Mouse (Mus musculus): ENCODE measurements around the gene Lonp1. TPM values are rescaled to one million over a fixed set of nuclear protein-coding genes. Genes with fewer than 3 reads are reported as not detected.

Lonp1 gene
- polyA plus RNA-seq (2015; fragmentation: Nextera tagmentation; extraction: Ambion mirVana): 60.7 and 62.5 TPM in 2 replicates

- Histone ChIP-seq H3K27me3 (ENCODE audit: control insufficient read depth, insufficient read depth, low read length) (no peaks in the 10 kb centered on the region), H3K36me3 (ENCODE audit: control insufficient read depth, insufficient read depth) (peaks cover 11% of the 10 kb centered on the region), H3K4me1 (ENCODE audit: control insufficient read depth, insufficient read depth, low read length) (peaks cover 20% of the 10 kb centered on the region), H3K4me3 (ENCODE audit: low read length) (peak within 1 kb of the TSS; percentile 91), H3K9ac (ENCODE audit: low read length) (peak within 1 kb of the TSS; percentile 91), H3K9me3 (replicated peaks; ENCODE audit: control insufficient read depth, low read length) (no peaks in the 10 kb centered on the region), H3K4me2 (ENCODE audit: low read depth, low read length) (peak within 1 kb of the TSS; percentile 75), H3K27ac (ENCODE audit: low read length) (peak within 1 kb of the TSS; percentile 56)
- ATAC-seq (replicated peaks; ENCODE audit: extremely low read depth, insufficient read depth, low FRiP score): peak; percentile 92
- under 1% methylated on average over 51 of the region's 51 CpGs for WGBS
Measured at GRCm38 (mm10) chr17:56626754-56627470, at the start of gene Lonp1. TSS of gene Lonp1 (minus strand) at chr17:56626887.

- Histone ChIP-seq H3K27ac (ENCODE audit: low read length) (peak overlapping the region; percentile 80), H3K9me3 (replicated peaks; ENCODE audit: control insufficient read depth, low read length) (no peaks in the 10 kb centered on the region), H3K27me3 (ENCODE audit: control insufficient read depth, insufficient read depth, low read length) (no peaks in the 10 kb centered on the region), H3K36me3 (ENCODE audit: control insufficient read depth, insufficient read depth) (peaks cover 7% of the 10 kb centered on the region; the same call in 1 of the 2 replicates), H3K4me3 (ENCODE audit: low read length) (peak overlapping the region; percentile 66), H3K9ac (ENCODE audit: low read length) (peak overlapping the region; percentile 88), H3K4me1 (ENCODE audit: control insufficient read depth, insufficient read depth, low read length) (peaks cover 11% of the 10 kb centered on the region), H3K4me2 (ENCODE audit: low read depth, low read length) (peak overlapping the region; percentile 79)
- peak; percentile 10 for ATAC-seq (replicated peaks; ENCODE audit: extremely low read depth, insufficient read depth, low FRiP score)
- 1% methylated on average over 36 of the region's 37 CpGs for WGBS
Measured at GRCm38 (mm10) chr17:56673647-56674416, 47.1 kb upstream of the Lonp1 start.

DNA sequence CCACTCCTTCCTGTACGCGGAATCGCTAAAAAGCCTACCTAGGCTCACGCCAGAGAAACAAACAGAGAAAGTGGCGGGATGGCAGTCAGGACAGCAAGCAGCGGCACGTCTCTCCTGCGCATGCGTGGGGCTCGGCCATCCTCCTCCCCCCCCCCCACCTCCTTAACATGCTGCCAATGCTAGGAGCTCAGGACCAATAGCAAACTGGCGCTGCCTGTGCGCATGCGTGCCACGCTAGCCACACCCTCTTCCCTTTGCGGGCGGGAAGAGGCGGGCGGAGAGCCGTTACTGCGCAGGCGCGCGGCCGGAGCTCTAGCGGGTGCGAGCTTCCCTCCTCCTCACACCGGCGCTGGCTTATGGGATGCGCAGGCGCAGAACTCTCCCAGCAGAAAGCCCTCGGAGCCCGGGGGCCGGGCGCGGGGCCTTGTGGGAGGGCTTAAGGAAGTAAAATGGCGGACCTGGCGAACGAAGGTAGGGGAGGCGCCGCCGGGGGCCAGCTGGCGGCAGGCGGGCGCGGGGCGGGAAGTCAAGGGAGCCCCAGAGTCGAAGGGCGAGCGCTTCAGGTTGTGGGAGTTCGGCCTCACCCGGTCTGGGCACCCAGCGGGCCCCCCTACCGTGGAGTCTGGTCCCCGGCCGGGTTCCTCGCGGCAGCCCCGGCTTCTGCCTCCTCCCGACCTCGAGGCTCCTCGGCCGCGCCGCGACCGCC, 46.4 kb upstream of the Lonp1 start, which contains the start of gene Ranbp3:
Gene Ranbp3 (plus strand): TSS at position 354 of the 706 bp plus-strand sequence.
- peak; percentile 94 for ATAC-seq (replicated peaks; ENCODE audit: extremely low read depth, insufficient read depth, low FRiP score)
- H3K27ac ChIP-seq (ENCODE audit: low read length): peak within 1 kb of the TSS; percentile 95
- 0% methylated on average over 63 of the region's 66 CpGs for WGBS

GRCm38 (mm10) chr17:56669766-56670165, 43.1 kb upstream of the Lonp1 start:
- H3K36me3 ChIP-seq (ENCODE audit: control insufficient read depth, insufficient read depth): no peaks in the 10 kb centered on the region
- H3K27ac ChIP-seq (ENCODE audit: low read length): no peak overlapping the region
- H3K9me3 ChIP-seq (replicated peaks; ENCODE audit: control insufficient read depth, low read length): no peaks in the 10 kb centered on the region
- no peak overlapping the region for H3K9ac ChIP-seq (ENCODE audit: low read length)
- ATAC-seq (replicated peaks; ENCODE audit: extremely low read depth, insufficient read depth, low FRiP score): no peak
- no peak overlapping the region for H3K4me2 ChIP-seq (ENCODE audit: low read depth, low read length)
- 80% methylated on average over 8 of the region's 8 CpGs for WGBS
- H3K4me3 ChIP-seq (ENCODE audit: low read length): no peak overlapping the region
- peaks cover 11% of the 10 kb centered on the region for H3K4me1 ChIP-seq (ENCODE audit: control insufficient read depth, insufficient read depth, low read length)
- peaks cover 3% of the 10 kb centered on the region; the same call in 1 of the 2 replicates for H3K27me3 ChIP-seq (ENCODE audit: control insufficient read depth, insufficient read depth, low read length)

More for the DNA sequence above, 46.4 kb upstream of the Lonp1 start, which contains the start of gene Ranbp3:
- Histone ChIP-seq H3K9me3 (replicated peaks; ENCODE audit: control insufficient read depth, low read length) (no peaks in the 10 kb centered on the region), H3K4me3 (ENCODE audit: low read length) (peak within 1 kb of the TSS; percentile 66), H3K4me1 (ENCODE audit: control insufficient read depth, insufficient read depth, low read length) (peaks cover 14% of the 10 kb centered on the region), H3K27me3 (ENCODE audit: control insufficient read depth, insufficient read depth, low read length) (no peaks in the 10 kb centered on the region), H3K4me2 (ENCODE audit: low read depth, low read length) (peak within 1 kb of the TSS; percentile 83), H3K36me3 (ENCODE audit: control insufficient read depth, insufficient read depth) (peaks cover 7% of the 10 kb centered on the region; the same call in 1 of the 2 replicates), H3K9ac (ENCODE audit: low read length) (peak within 1 kb of the TSS; percentile 88)

GRCm38 (mm10) chr17:56668384-56669144, 41.9 kb upstream of the Lonp1 start:
- Histone ChIP-seq H3K36me3 (ENCODE audit: control insufficient read depth, insufficient read depth) (no peaks in the 10 kb centered on the region), H3K27ac (ENCODE audit: low read length) (no peak overlapping the region), H3K9me3 (replicated peaks; ENCODE audit: control insufficient read depth, low read length) (no peaks in the 10 kb centered on the region), H3K4me2 (ENCODE audit: low read depth, low read length) (peak overlapping the region; percentile 96), H3K4me3 (ENCODE audit: low read length) (peak overlapping the region; percentile 56), H3K9ac (ENCODE audit: low read length) (peak overlapping the region; percentile 72), H3K4me1 (ENCODE audit: control insufficient read depth, insufficient read depth, low read length) (peaks cover 3% of the 10 kb centered on the region), H3K27me3 (ENCODE audit: control insufficient read depth, insufficient read depth, low read length) (peaks cover 3% of the 10 kb centered on the region; the same call in 1 of the 2 replicates)
- 2% methylated on average over 31 of the region's 31 CpGs for WGBS
- no peak for ATAC-seq (replicated peaks; ENCODE audit: extremely low read depth, insufficient read depth, low FRiP score)

- ATAC-seq (replicated peaks; ENCODE audit: extremely low read depth, insufficient read depth, low FRiP score): no peak
- Histone ChIP-seq H3K9me3 (replicated peaks; ENCODE audit: control insufficient read depth, low read length) (no peaks in the 10 kb centered on the region), H3K4me2 (ENCODE audit: low read depth, low read length) (no peak overlapping the region), H3K36me3 (ENCODE audit: control insufficient read depth, insufficient read depth) (no peaks in the 10 kb centered on the region), H3K9ac (ENCODE audit: low read length) (no peak overlapping the region), H3K4me1 (ENCODE audit: control insufficient read depth, insufficient read depth, low read length) (peaks cover 3% of the 10 kb centered on the region), H3K27ac (ENCODE audit: low read length) (no peak overlapping the region), H3K27me3 (ENCODE audit: control insufficient read depth, insufficient read depth, low read length) (peaks cover 3% of the 10 kb centered on the region; the same call in 1 of the 2 replicates), H3K4me3 (ENCODE audit: low read length) (no peak overlapping the region)
- 65% methylated on average over 3 of the region's 3 CpGs for WGBS
Measured at GRCm38 (mm10) chr17:56667591-56667990, 40.9 kb upstream of the Lonp1 start.

- WGBS: 85% methylated on average over 4 of the region's 4 CpGs
- no peak overlapping the region for H3K4me3 ChIP-seq (ENCODE audit: low read length)
- no peaks in the 10 kb centered on the region for H3K9me3 ChIP-seq (replicated peaks; ENCODE audit: control insufficient read depth, low read length)
- peaks cover 5% of the 10 kb centered on the region; the same call in 1 of the 2 replicates for H3K27me3 ChIP-seq (ENCODE audit: control insufficient read depth, insufficient read depth, low read length)
- H3K9ac ChIP-seq (ENCODE audit: low read length): no peak overlapping the region
- no peak overlapping the region for H3K4me2 ChIP-seq (ENCODE audit: low read depth, low read length)
- H3K4me1 ChIP-seq (ENCODE audit: control insufficient read depth, insufficient read depth, low read length): peaks cover 3% of the 10 kb centered on the region
- no peak for ATAC-seq (replicated peaks; ENCODE audit: extremely low read depth, insufficient read depth, low FRiP score)
- no peaks in the 10 kb centered on the region for H3K36me3 ChIP-seq (ENCODE audit: control insufficient read depth, insufficient read depth)
- H3K27ac ChIP-seq (ENCODE audit: low read length): no peak overlapping the region
Measured at GRCm38 (mm10) chr17:56666384-56666783, 39.7 kb upstream of the Lonp1 start.

- no peak overlapping the region for H3K4me3 ChIP-seq (ENCODE audit: low read length)
- peaks cover 3% of the 10 kb centered on the region for H3K4me1 ChIP-seq (ENCODE audit: control insufficient read depth, insufficient read depth, low read length)
- no peak overlapping the region for H3K9ac ChIP-seq (ENCODE audit: low read length)
- H3K4me2 ChIP-seq (ENCODE audit: low read depth, low read length): peak overlapping the region; percentile 40
- WGBS: 8% methylated on average over 10 of the region's 10 CpGs
- H3K9me3 ChIP-seq (replicated peaks; ENCODE audit: control insufficient read depth, low read length): no peaks in the 10 kb centered on the region
- ATAC-seq (replicated peaks; ENCODE audit: extremely low read depth, insufficient read depth, low FRiP score): no peak
- no peaks in the 10 kb centered on the region for H3K36me3 ChIP-seq (ENCODE audit: control insufficient read depth, insufficient read depth)
- no peak overlapping the region for H3K27ac ChIP-seq (ENCODE audit: low read length)
- peaks cover 5% of the 10 kb centered on the region; the same call in 1 of the 2 replicates for H3K27me3 ChIP-seq (ENCODE audit: control insufficient read depth, insufficient read depth, low read length)
Measured at GRCm38 (mm10) chr17:56664333-56664732, 37.6 kb upstream of the Lonp1 start.
